13 mouse cellular contexts compared by ENCODE assay signal in the genomic region with DNA sequence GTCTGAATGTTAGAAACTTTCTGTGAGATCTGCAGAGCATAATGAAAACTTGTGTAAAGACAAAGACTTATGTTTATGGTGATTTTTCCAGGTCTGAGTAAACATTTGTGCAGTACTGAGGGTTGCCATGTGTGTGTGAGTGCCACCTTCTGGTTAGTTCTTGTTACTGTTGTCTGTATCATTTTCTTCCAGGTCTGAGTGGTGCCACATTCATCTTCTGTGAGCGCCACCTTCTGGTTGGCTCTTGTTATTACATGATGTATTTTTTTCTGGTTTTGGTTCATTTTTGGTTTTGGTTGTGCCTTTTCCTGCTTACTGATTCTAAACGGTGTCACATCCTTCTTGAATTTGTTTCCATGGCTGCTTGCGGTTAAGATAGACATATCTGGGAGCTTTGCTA. TPM values are rescaled to one million over a fixed set of nuclear protein-coding genes. Genes with fewer than 3 reads are reported as not detected.
A peak's percentile ranks its signal among the peaks of the same experiment; 100 is the strongest.
DNase-seq lines count a peak whose midpoint lies in the region; ATAC-seq and TF ChIP-seq lines count a peak whose summit lies in the region.
"Had no signal": no experiment of that assay in that cellular context is flagged by ENCODE, and none has a peak within 500 bp of the region (broad histone marks: within the 10 kb centered on the region; RNA-seq: fewer than 3 reads in every experiment).

No protein-coding gene starts in this region.

- H3K27ac ChIP-seq in layer of hippocampus, adult 2 months, result no peak overlapping the region
- H3K27ac ChIP-seq: liver, embryonic 13.5 days; midbrain, embryonic 12.5 days had no signal

- H3K4me3 ChIP-seq in layer of hippocampus, adult 2 months, result no peak overlapping the region
- H3K4me3 ChIP-seq: liver, embryonic 13.5 days; midbrain, embryonic 12.5 days had no signal

- no peak for ATAC-seq in inflammation-experienced regulatory T-cells, adult 6 months

- DNase-seq in cerebellum, postnatal 10 days, result peak; percentile 14 to 31
- no peak for DNase-seq in cerebellum, postnatal 36 days
- DNase-seq in layer of hippocampus, adult 2 months (ENCODE audit: low spot score in 2 of 2), result no peak
- DNase-seq in layer of hippocampus, postnatal 36 days, result no peak
- DNase-seq in 3T3-L1 (ENCODE audit: low read depth, low spot score), result peak; percentile 5
- DNase-seq in ZHBTc4 (ENCODE audit: low read depth, low spot score), result peak; percentile 81
- DNase-seq in thymus, postnatal 25 days, result no peak
- DNase-seq: liver, embryonic 13.5 days had no signal

- TF ChIP-seq CTCF in layer of hippocampus, adult 2 months (conservative IDR thresholded peaks at IDR 0.05), result peak; percentile 75

RNA-seq across cellular contexts. Expression of a gene that starts 45.0 kb away (rescaled TPM):
- total RNA-seq in layer of hippocampus, adult 2 months (2021), result under 1 TPM in 1 of 2 experiments, not detected in 1; 0.20 TPM
- under 1 TPM; 0.28 to 0.37 TPM for total RNA-seq in layer of hippocampus, postnatal 36 days (2021)
- not detected for polyA plus RNA-seq in inflammation-experienced regulatory T-cells, adult 6 months (2017; shearing (Covaris generic))
- total RNA-seq: adrenal gland, postnatal 36 days; heart, postnatal 10 days had no signal
- polyA plus RNA-seq: embryonic facial prominence, embryonic 11.5 days; liver, embryonic 13.5 days had no signal

Comparison
In these comparisons a context has a peak if more than half of its experiments do, and no peak if none do; other contexts are left out.
1. DNase-seq: peak in cerebellum, postnatal 10 days (2 of 2), 3T3-L1 (single experiment) and ZHBTc4 (single experiment); none in cerebellum, postnatal 36 days (0 of 2), layer of hippocampus, adult 2 months (0 of 2), layer of hippocampus, postnatal 36 days (0 of 2) and thymus, postnatal 25 days (single experiment).